Mouse (Mus musculus) kidney, adult 2 months (tissue): ENCODE data around the gene 5730596B20Rik.

Experiments
- CTCF ChIP-seq: fragments of 200-500 bp; conservative IDR thresholded peaks from 2 replicates; pipeline ENCODE4 v1.5.1; 2011; ENCODE audit warnings: low read depth, mild to moderate bottlenecking, control low read depth, low read length, moderate library complexity, mixed read lengths; ENCODE audit not compliant: insufficient read depth, insufficient read length
- POLR2A ChIP-seq: fragments of 200-500 bp; IDR thresholded peaks from one replicate; pipeline ENCODE4 v1.6.1; 2011; ENCODE audit warnings: low read depth, low read length, control low read depth

DNA sequence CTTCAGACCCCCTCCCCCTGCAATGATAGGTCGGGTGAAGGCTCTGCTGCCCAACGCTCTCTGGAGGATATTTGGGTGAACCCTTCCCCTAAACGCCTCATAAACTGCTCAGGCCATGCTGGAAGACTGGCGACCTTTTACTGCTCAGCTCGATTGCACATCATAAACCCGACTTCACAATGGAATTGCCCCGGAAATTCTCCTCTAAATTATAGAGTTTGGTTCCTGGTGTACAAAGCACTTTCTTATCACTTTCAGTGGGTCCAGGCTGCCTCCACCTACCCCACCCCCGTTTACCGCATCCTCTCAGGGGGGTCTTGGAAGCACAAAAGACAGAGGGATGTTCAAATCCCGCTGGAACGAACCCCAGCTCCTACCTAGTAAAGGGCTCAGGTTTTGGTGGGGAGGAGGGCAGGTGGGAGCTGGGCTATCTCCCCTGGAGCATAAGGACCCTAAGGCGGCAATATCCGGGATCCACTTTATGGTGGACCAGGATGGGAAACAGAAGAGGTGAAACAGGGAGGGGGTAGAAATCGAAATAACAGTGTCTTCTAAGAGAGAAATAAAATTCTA, 41.4 kb downstream of the 5730596B20Rik start:
- no peak for TF ChIP-seq CTCF
- TF ChIP-seq POLR2A, result no peak
